Mouse (Mus musculus): ENCODE data around the gene Slc7a1. TPM values are rescaled to one million over a fixed set of nuclear protein-coding genes. Genes with fewer than 3 reads are reported as not detected.

The Slc7a1 gene
- polyA plus RNA-seq, 1 experiment = 9.7 TPM

DNA sequence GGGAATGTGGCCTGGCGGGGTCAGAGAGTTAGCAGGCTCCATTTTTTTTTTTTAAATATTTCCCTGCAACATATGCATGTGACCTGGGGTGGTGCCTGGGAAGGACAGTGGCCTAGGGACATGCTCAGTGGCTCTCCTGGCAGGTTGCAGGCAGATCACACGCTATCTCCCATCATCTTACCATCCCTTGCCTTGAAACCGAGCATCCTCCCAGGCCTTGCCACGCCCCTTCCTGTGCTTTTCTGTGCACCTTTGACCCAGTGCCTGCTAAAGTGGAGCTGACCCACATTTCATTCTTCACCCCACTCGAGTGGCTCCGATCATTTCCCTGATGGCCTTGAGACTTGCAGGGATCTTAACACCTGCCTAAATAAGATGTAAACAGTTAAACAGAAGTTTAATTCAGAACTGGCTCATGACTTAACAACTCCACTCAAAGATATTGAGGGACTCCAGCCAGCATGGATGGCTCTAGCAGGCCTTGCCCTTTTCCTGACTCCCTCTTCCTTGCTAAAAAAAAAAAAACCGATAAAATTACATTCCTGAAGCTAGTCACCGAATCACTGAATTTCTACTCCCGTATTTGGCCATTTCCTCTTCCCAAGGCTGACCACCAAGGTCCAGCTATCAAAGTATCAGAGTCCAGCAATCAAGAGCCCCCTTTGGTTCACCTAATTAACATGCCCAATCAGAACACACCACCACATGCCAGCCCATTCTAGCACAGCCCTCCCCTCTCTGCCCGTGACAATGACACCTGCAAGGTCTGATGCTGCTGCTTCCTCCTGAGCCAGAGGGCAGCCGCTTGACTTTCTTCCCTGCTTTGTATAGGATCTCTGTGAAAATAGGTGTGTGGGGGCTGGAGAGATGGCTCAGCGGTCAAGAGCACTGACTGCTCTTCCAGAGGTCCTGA is 27.4 kb downstream of the Slc7a1 start:
- DNase-seq (ENCODE audit: low read depth, low spot score) = no peak
- WGBS = 79% methylated on average over 12 of the region's 12 CpGs

DNA sequence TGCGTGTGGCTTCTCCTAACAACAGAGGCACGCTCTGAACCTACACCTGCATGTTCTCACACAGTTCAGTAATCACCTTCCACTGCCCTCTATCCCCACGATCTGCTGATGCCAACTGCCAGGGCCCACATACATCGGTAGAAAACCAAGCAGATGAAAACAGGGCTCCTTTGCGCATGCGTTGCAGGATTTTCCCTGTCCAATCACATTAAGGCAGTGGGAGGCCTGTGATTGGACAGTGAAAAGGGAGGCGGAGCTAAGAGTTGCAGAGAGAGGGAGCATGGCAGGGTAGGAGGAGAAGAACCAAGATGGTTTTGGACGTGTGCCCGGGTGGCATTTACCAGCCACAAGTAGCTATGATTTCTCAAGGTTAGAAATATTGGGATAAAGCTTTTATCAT is 28.3 kb downstream of the Slc7a1 start:
- 97% methylated on average over 9 of the region's 9 CpGs for WGBS
- DNase-seq (ENCODE audit: low read depth, low spot score) = no peak

DNA sequence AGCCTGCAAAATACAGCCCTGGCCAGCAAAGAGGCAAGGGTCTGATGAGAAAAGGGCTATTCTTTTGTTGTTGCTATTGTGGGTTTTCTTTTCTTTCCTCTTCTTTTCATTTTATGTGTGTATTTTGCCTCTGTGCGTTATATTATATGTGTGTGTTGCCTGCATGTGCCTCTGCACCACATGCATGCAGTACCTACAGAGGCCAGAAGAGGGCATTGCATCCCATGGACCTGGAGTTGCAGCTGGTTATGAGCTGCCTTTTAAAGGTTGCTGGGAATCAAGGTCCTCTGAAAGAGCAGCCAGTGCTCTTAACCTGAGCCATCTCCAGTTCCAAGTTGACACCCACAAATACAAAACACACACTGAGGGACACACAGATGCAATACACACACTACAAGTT is 29.1 kb downstream of the Slc7a1 start:
- no peak for DNase-seq (ENCODE audit: low read depth, low spot score)
- WGBS = 95% methylated on average over 1 of the region's 1 CpGs

DNA sequence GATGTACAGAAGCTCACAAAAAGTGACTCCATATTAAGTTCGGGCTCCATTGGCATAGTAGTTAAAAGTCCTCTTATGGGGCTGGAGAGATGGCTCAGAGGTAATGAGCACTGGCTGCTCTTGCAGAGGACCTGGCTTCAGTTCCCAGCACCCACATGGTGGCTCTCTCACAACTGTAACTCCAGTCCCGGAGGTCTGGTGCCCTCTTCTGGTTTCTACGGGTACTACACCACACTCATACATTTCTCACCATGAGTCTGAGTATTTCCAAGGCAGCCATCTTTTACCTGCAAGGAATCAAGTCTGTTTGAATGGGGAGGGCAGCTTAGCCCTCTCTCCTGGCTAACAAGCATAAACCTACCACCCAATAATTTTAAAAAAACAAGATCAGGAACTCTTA is 30.5 kb downstream of the Slc7a1 start:
- 93% methylated on average over 3 of the region's 3 CpGs for WGBS
- no peak for DNase-seq (ENCODE audit: low read depth, low spot score)

DNA sequence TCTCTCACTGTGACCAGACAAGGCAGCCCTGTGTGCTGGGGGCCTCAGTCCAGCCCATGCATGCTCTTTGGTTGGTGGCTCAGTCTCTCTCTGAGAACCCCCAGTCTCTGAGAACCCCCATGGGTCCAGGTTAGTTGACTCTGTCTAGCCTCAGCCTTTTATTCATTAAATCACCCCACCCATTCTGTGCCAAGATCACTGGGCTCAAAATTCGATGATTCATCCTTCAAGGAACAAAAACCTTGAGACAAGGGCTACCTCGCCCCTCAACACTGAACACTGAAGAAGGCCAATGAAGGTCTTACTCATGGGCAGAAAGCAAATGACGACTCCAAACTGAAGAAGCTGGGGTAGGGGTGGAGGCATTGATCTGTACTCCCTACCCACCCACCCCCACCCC is 31.9 kb downstream of the Slc7a1 start:
- WGBS = 61% methylated on average over 3 of the region's 3 CpGs
- no peak for DNase-seq (ENCODE audit: low read depth, low spot score)

DNA sequence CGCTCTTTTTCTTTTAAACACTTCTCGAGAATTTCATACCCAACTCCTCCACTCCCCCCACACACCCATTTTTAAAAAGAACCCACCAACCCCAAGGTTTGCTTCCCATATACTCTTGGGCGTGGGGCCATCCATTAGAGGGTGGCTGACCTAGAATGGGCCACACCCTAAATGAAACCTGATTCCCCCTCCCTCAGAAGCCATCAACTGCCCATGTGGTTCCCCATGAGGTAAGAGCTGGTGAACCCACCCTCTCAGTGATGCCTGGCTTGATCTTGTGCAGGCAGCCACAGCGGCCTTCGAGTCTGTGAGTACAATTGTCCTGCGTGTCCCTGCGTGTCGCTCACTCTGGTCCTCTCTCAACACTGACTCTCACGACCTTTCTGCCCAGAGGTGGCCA is 33.2 kb downstream of the Slc7a1 start:
- DNase-seq (ENCODE audit: low read depth, low spot score) = no peak
- 94% methylated on average over 9 of the region's 9 CpGs for WGBS

DNA sequence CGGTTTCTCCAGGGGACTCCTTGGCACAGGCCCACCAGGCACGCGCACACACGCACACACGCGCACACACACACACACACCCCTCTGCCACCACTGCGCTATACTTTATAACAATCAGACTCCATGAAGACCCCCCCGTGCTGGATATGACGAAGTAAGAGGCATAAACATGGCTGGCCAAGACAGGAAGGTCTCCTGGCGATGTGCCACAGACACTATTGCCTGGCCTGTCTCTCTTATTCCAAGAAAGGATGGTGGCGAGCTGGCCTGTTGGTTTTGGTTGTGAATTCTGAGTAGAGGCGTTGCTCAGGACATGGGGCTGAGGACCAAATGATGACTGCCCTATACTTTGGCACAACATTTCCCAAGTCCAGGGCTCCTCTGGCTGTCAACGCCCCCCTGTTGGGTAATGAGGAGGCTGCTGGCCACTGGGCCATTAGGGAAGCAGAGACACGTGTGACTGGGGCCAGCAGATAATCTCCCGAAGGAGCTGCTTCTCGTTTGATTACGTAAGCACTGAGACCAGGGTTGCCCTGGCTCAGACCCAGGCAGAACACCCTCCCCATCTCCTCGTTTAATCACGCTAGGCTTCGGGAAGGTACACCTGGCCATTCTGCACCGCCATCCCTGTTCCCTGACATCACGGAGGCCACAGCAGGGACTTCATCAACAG is 36.1 kb downstream of the Slc7a1 start:
- DNase-seq (ENCODE audit: low read depth, low spot score) = no peak
- 84% methylated on average over 22 of the region's 22 CpGs for WGBS

DNA sequence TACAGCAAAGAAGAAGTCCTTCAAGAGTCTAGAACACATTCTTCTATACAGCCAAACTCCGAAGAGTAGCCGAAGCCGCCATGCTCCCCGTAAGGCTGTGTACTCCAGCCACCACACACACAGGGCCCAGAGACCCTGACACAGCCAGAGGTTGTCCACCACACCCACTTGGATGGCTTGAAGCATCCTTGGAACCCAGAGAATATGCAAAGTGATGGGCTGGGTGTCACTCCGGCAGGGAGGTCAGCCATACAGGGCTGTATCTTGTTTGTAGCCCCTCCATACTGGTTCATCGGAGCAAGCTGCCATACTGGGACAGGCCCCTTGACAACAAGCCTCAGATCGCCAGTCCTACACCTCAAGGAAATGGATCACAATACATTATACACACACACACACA is 37.4 kb downstream of the Slc7a1 start:
- no peak for DNase-seq (ENCODE audit: low read depth, low spot score)
- WGBS = 92% methylated on average over 7 of the region's 7 CpGs

DNA sequence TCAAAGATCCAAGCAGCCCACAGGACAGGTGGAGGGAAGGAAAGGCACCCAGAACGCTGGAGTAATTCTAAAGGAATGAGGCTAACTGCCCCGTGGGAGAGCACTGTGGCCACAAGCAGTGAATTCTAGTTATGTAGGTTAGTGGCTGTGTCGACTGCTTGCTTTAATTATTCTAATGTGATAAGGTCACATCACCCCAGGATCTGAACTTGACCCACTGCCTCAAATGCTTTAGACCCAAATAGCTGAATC is 38.0 kb downstream of the Slc7a1 start:
- 25% methylated on average over 3 of the region's 3 CpGs for WGBS
- DNase-seq (ENCODE audit: low read depth, low spot score) = no peak

DNA sequence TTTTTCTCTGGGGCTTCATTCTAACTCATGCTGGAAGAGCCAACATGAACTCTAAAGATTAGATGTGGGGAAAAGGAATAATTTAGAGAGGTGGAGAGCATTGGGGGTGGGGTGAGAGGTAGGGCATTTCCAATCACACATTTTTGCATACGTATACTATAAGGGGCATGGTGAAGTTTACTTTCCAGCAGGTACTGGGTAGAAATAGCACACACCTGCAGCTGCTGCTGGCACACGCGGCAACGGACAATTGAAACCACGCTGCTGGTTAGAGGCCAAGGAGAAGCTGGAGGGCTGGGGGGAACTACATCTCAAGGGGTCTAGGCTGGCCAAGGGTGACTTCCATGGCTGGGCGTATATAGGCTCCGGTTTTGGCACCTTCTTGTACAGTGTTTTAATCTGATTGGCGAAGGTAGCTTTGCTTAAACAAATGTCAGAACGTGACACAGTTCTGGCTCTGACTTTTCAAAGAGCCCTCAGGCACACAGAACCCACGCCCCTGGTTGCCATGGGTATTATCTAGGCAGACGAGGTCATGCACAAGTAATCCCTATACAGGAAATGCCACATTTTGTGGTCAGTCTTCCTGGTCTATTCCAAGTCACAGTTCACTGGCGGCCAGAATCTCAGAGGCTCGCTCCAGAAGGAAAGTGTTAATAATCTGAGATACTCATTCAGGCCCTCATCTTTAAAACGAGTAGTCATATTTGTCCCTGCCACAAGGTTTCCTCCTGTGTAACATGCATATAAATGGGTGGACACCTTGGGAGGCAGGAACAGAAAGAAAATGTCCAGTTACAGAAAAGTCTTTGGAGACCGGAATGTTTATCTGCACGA is 38.6 kb downstream of the Slc7a1 start:
- peak; percentile 42 for DNase-seq (ENCODE audit: low read depth, low spot score)
- 27% methylated on average over 16 of the region's 16 CpGs for WGBS

DNA sequence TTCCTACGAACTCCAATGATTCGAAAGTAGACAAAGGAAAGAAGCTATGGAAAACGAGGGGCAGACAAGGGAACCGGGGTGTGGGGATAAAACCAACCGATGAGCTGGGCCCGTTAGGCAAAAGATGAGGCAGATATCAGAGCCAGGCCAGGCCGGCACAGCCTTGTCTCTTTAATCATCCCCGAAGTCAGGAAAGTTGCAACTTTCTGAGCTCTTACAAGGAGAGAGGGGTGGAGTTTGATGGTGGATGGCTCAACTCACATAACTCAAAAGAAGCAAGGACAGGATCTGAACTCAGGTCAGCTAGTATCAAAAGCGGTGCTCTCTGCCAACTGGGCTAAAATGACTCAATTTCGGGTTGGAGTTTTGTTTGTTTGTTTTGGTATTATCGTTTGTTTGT is 40.6 kb downstream of the Slc7a1 start:
- DNase-seq (ENCODE audit: low read depth, low spot score) = no peak
- WGBS = 93% methylated on average over 11 of the region's 11 CpGs

DNA sequence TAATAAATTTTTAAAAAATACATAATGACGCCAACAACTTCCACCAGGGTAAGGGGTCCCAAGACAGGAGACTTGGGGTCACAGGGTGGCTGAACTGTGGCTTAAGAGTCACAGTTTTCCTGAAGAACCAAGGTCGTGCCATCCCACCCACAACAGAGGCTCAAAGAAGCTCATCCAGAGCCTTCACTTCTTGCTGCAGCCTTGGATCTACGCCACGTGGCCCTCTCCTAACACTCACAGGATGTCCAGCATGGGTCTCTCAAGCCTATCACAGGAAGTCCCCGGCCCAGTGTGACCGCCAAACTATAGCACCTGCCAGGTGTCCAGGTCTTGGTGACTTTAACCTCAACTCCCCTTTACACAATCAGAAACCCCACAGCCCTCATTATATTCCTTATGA is 42.5 kb downstream of the Slc7a1 start:
- WGBS = 92% methylated on average over 6 of the region's 6 CpGs

DNA sequence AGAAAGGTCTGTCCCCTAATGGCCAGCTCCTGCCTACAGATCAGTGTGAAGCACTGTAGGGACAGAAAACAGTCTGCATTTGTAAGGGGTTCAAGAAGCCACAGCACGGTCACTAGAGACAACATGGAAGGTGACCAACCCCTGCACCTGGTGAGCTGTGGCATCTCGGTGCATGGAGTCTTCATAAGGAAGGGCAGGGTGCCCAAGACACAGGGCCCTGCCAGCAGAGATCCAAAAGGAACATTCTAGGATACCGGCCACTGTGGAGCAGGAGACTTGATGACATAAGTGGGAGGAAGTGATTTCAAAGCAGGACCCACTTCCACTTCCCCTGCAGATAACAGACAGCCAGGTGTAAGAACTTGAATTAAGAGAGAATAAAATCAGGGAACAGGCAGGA is 43.9 kb downstream of the Slc7a1 start:
- WGBS = 87% methylated on average over 3 of the region's 3 CpGs
- DNase-seq (ENCODE audit: low read depth, low spot score) = no peak

More for the DNA sequence above, 42.5 kb downstream of the Slc7a1 start:
- no peak for DNase-seq (ENCODE audit: low read depth, low spot score)

DNA sequence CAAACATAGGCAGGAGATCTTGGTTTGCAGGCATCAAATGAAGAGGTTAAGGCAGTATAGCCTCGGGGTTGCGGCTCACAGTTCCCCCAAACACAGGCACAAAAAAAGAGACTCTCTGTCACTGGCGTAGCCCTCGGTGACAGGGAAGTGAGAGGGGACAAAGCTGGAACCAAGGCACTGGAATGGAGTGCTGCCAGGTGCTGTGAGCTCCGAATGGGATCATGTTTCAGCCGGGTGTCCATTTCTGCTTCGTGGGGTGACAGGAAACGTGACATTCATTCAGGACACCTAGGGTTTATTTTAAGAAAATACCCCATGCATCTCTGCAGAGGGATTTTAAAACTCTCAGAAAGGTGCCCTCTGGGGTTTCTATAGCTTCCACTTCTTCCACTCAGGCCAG is 45.2 kb downstream of the Slc7a1 start:
- 80% methylated on average over 8 of the region's 8 CpGs for WGBS
- no peak for DNase-seq (ENCODE audit: low read depth, low spot score)

DNA sequence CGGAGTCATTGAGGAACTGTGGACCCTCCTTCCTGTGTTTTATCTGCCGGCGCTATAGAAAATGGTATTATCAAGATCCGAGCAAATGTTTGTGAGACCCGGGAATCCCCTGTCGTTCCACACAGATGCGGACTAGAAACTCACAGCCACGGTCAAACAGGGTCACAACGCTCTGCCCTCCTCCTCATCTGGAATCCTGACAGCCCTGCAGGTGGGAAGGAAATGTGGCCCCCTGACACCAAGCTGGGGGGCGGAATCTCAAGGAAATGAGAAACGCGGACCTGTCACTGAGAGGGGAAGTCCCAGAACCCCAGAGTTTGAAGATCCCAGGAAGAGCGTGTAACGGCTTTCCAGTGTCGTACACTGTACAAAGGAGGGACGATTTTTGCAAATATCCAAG is 46.3 kb downstream of the Slc7a1 start:
- DNase-seq (ENCODE audit: low read depth, low spot score) = no peak
- 72% methylated on average over 16 of the region's 16 CpGs for WGBS

DNA sequence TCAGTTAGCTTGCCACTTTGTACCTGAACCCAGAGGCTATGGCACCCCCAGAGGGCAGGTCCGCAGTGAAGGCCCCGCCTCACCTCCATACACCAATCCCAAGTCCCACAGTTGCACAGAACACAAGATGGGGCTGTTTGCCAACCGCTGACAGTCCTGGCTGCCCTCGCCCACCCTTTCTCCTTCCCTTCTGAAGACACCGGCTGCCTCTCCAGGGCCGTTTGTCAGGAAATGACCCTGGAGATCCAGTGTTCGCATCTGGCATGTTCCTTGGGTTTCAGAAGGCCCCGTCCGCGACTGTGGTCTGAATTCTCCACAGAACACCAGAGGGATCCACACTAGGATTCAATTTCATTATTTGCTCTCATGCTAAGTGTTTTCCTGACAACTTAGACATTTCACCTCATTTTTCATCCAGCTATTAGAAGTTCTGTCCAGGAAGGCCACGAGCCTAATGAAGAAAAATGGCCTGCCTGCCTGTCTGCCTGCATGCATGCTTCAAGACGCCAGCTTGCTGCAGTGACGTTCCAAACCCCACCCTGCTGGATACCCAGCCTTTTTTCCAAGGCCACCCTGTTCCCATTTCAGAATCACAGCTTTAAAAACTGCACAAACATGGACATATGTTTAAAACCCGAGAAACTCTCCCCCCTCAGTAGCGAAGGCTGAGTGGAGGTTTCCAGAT is 50.2 kb downstream of the Slc7a1 start:
- DNase-seq (ENCODE audit: low read depth, low spot score) = no peak

DNA sequence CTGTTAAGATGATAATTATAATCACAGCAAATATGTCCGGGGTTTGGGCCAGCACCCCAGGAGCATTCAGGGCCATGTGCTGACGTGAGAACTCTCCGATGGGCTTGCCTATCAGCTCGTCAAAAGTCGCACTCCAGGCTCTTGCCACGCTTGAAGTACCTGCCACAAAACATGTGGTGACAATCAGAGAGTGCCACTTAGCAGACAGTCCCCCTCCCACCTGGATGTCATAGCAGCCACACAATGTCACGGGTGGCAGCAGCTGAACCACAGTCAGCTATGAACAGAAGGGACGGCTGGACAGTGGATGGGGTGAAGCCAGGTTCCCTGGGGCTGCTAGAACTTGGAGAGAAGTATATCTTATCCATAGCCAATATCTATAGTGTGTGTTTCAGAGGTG is 51.6 kb downstream of the Slc7a1 start:
- 93% methylated on average over 8 of the region's 8 CpGs for WGBS
- no peak for DNase-seq (ENCODE audit: low read depth, low spot score)

More for the DNA sequence above, 50.2 kb downstream of the Slc7a1 start:
- WGBS = 76% methylated on average over 15 of the region's 15 CpGs

DNA sequence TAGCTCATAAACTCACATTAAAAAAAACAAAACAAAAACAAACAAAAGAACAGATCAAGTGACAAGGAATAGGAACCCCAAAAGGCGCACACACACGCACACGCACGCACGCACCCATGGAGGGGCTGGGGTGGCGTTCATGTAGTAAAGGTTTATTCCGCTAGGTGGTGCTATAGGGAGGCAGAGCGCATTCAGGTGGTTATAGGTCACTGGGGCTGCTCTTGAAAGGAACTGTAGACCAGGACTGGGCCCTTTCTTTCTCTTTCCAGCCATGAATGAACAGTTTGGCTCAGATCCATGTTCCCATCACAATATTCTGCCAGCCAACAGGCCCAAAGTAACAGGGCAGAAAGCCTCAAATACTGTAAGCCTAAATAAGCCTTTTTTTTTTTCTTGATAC is 53.2 kb downstream of the Slc7a1 start:
- DNase-seq (ENCODE audit: low read depth, low spot score) = no peak
- 90% methylated on average over 8 of the region's 8 CpGs for WGBS

DNA sequence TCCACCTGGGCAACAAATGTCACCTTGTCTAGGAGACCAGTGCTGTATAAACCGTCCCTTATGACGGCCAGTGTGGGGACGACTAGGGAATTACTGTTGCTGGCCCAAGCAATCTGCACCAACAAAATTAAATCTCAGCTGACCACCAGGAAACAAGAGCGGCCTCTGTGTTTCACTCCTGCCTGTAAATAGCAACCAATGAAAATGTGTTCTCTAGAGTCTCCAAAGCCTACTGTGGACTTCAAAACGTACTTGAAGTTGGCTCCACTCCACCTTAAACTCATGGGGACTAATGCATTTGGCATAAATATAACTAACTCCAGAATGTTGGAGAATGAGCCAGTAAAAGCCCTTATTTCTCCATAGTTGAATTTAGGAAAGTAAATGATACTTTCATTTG is 55.3 kb downstream of the Slc7a1 start:
- WGBS = 66% methylated on average over 5 of the region's 5 CpGs
- no peak for DNase-seq (ENCODE audit: low read depth, low spot score)

Measured in large intestine, adult 2 months (tissue).